Comparison of ENCODE assay signal across 14 mouse cellular contexts in genomic region chr7:121045671-121046453, GRCm38 (mm10). TPM values are rescaled to one million over a fixed set of nuclear protein-coding genes. Genes with fewer than 3 reads are reported as not detected.
DNase-seq lines count a peak whose midpoint lies in the region; ATAC-seq and TF ChIP-seq lines count a peak whose summit lies in the region.
"Had no signal": no experiment of that assay in that cellular context is flagged by ENCODE, and none has a peak within 500 bp of the region (broad histone marks: within the 10 kb centered on the region; RNA-seq: fewer than 3 reads in every experiment).

No protein-coding gene starts in this region.

- no peak for TF ChIP-seq POLR2A in embryonic fibroblast, embryonic 13.5 days (IDR thresholded peaks at IDR 0.05; ENCODE audit: low read depth, low read length)

- peak; percentile 44 to 92 for DNase-seq in adrenal gland, adult (ENCODE audit: inconsistent age in 2 of 2, low spot score in 1 of 2)
- DNase-seq in adrenal gland, postnatal 4 days (ENCODE audit: low spot score in 2 of 2), result no peak
- DNase-seq in kidney, adult 11 months, result no peak
- DNase-seq in frontal cortex, postnatal 14 days (ENCODE audit: low spot score in 2 of 2), result no peak
- no peak for DNase-seq in spleen, postnatal 4 days (ENCODE audit: low spot score in 2 of 2)
- DNase-seq: cerebellum, postnatal 25 days; heart, postnatal 14 days; midbrain, embryonic 14.5 days had no signal

- peaks cover 12% of the 10 kb centered on the region; the same call in 1 of the 2 replicates for H3K36me3 ChIP-seq in kidney, embryonic 16.5 days (ENCODE audit: insufficient read depth, low read length)

- H3K27ac ChIP-seq in kidney, embryonic 16.5 days (ENCODE audit: low read length), result peak overlapping the region; percentile 44; the same call in 1 of the 2 replicates
- H3K27ac ChIP-seq in embryonic fibroblast, embryonic 13.5 days (ENCODE audit: insufficient read depth, low read length), result peak overlapping the region; percentile 75
- H3K27ac ChIP-seq: hindbrain, embryonic 15.5 days; limb, embryonic 12.5 days had no signal

- no peaks in the 10 kb centered on the region for H3K27me3 ChIP-seq in kidney, embryonic 16.5 days (ENCODE audit: insufficient read depth, low read length)
- H3K27me3 ChIP-seq: hindbrain, embryonic 15.5 days; limb, embryonic 12.5 days had no signal

- WGBS in kidney, embryonic 16.5 days, result 55% methylated on average over 6 of the region's 6 CpGs

- no peak overlapping the region for H3K9ac ChIP-seq in kidney, embryonic 16.5 days (replicated peaks; ENCODE audit: low read length)
- H3K9ac ChIP-seq: hindbrain, embryonic 15.5 days; limb, embryonic 12.5 days had no signal

- H3K9me3 ChIP-seq in kidney, embryonic 16.5 days (ENCODE audit: low read length), result no peaks in the 10 kb centered on the region
- H3K9me3 ChIP-seq: hindbrain, embryonic 15.5 days had no signal

- no peak overlapping the region for H3K4me3 ChIP-seq in kidney, embryonic 16.5 days (ENCODE audit: low read length)
- H3K4me3 ChIP-seq in embryonic fibroblast, embryonic 13.5 days (ENCODE audit: insufficient read depth, low read length), result no peak overlapping the region
- H3K4me3 ChIP-seq: hindbrain, embryonic 15.5 days; limb, embryonic 12.5 days had no signal

- no peak for TF ChIP-seq CTCF in embryonic fibroblast, embryonic 13.5 days (IDR thresholded peaks at IDR 0.05; ENCODE audit: borderline replicate concordance, insufficient read depth, low read length)

- H3K4me1 ChIP-seq in kidney, embryonic 16.5 days (ENCODE audit: insufficient read depth, low read length), result peaks cover 23% of the 10 kb centered on the region
- peaks cover 25% of the 10 kb centered on the region for H3K4me1 ChIP-seq in embryonic fibroblast, embryonic 13.5 days (ENCODE audit: control insufficient read depth, insufficient read depth, low read length)

- peak; percentile 85 for ATAC-seq in kidney, embryonic 16.5 days (ENCODE audit: low FRiP score, low TSS enrichment)
- ATAC-seq in megakaryocyte progenitor cell, adult 5-6 weeks (replicated peaks; ENCODE audit: poor library complexity), result peak; percentile 33; the same call in 1 of the 2 replicates

- H3K4me2 ChIP-seq in kidney, embryonic 16.5 days (replicated peaks; ENCODE audit: low read depth, low read length), result no peak overlapping the region
- H3K4me2 ChIP-seq: hindbrain, embryonic 15.5 days; limb, embryonic 12.5 days had no signal

RNA-seq across cellular contexts. Expression of gene Mettl9, which starts 11.6 kb away (rescaled TPM):
- 100 to 1,000 TPM; 134 to 136 TPM for total RNA-seq in adrenal gland, postnatal 4 days (2021)
- polyA plus RNA-seq in kidney, embryonic 16.5 days (2015; fragmentation: Nextera tagmentation; extraction: Ambion mirVana), result 155 and 163 TPM in 2 replicates
- 126 and 171 TPM in 2 replicates for polyA plus RNA-seq in embryonic fibroblast, embryonic 13.5 days (2011; ENCODE audit: insufficient read length, low read depth, missing spikeins)
- 96.6 and 111 TPM in 2 replicates for total RNA-seq in megakaryocyte progenitor cell, adult 5-6 weeks (2015)
- 86.0 and 86.6 TPM in 2 replicates for total RNA-seq in megakaryocyte progenitor cell, adult 5-6 weeks (2017)

RNA-seq across cellular contexts. Expression of gene Igsf6, which starts 28.5 kb away (rescaled TPM):
- 1 to 10 TPM; 3.0 to 3.4 TPM for total RNA-seq in adrenal gland, postnatal 4 days (2021)
- polyA plus RNA-seq in kidney, embryonic 16.5 days (2015; fragmentation: Nextera tagmentation; extraction: Ambion mirVana), result 1.3 and 2.1 TPM in 2 replicates
- polyA plus RNA-seq in embryonic fibroblast, embryonic 13.5 days (2011; ENCODE audit: insufficient read length, low read depth, missing spikeins), result 0.23 TPM in 1 of 2 replicates, not detected in the other
- total RNA-seq in megakaryocyte progenitor cell, adult 5-6 weeks (2015), result 415 and 476 TPM in 2 replicates
- 342 and 360 TPM in 2 replicates for total RNA-seq in megakaryocyte progenitor cell, adult 5-6 weeks (2017)

RNA-seq across cellular contexts. Expression of gene Otoa, which starts 35.6 kb away (rescaled TPM):
- total RNA-seq in adrenal gland, postnatal 4 days (2021), result 1 to 10 TPM; 1.7 to 1.9 TPM
- 0.09 and 0.16 TPM in 2 replicates for polyA plus RNA-seq in kidney, embryonic 16.5 days (2015; fragmentation: Nextera tagmentation; extraction: Ambion mirVana)
- polyA plus RNA-seq in embryonic fibroblast, embryonic 13.5 days (2011; ENCODE audit: insufficient read length, low read depth, missing spikeins), result 0.12 and 0.32 TPM in 2 replicates
- 0.05 and 0.07 TPM in 2 replicates for total RNA-seq in megakaryocyte progenitor cell, adult 5-6 weeks (2015)
- total RNA-seq in megakaryocyte progenitor cell, adult 5-6 weeks (2017), result 0.12 and 0.20 TPM in 2 replicates
- polyA plus RNA-seq: macrophage had no signal

Comparison
In these comparisons a context has a peak if more than half of its experiments do, and no peak if none do; other contexts are left out.
1. DNase-seq: peak in adrenal gland, adult (2 of 2); none in adrenal gland, postnatal 4 days (0 of 2), kidney, adult 11 months (single experiment), frontal cortex, postnatal 14 days (0 of 2) and spleen, postnatal 4 days (0 of 2).
2. RNA of gene Igsf6, which starts 28.5 kb away (total RNA-seq): 342 to 476 TPM in megakaryocyte progenitor cell, adult 5-6 weeks; 3.0 to 3.4 TPM in adrenal gland, postnatal 4 days; every median in the first group is over 10 times any median in the second.